Mouse (Mus musculus) urinary bladder, postnatal 4 days (tissue): Measurements from ENCODE around the gene Paqr3.

Experiments used
- DNase-seq, 2 experiments: peaks; one replicate each; pipeline ENCODE4 v3.0.0; 2021 to 2022; ENCODE audit warnings: low spot score in 2 of 2

Paqr3 gene

DNA sequence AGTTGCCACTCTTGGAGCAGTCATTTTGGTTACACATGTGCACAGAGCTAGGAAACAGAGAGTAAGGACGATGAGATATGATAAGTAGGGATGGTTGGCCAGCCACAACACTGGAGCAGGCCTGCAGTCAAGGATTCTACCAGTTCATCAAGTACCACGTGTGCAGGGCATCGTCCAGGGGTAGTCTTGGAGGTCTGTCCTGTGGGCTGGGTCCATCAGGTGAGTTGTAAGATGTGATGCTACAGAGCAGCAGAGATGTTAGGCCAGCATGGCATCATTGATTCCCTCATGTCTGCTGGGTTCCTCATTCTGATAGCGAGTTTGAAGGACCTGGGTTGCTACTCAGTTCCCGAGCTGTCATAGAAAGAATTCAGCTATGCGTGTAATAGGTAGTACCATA is 26.3 kb downstream of the Paqr3 start:
- peak in 1 of 2 experiments; percentile 36 for DNase-seq

- DNase-seq, result peak in 1 of 2 experiments; percentile 22
These were observed 26.9 kb downstream of the Paqr3 start for GRCm38 (mm10) chr5:97084541-97084940.

- DNase-seq, result peak in 1 of 2 experiments; percentile 47
These were observed 27.7 kb downstream of the Paqr3 start for GRCm38 (mm10) chr5:97083701-97084100.

- DNase-seq, result peak in 1 of 2 experiments; percentile 54
These were observed 29.9 kb downstream of the Paqr3 start for GRCm38 (mm10) chr5:97081481-97081880.

DNA sequence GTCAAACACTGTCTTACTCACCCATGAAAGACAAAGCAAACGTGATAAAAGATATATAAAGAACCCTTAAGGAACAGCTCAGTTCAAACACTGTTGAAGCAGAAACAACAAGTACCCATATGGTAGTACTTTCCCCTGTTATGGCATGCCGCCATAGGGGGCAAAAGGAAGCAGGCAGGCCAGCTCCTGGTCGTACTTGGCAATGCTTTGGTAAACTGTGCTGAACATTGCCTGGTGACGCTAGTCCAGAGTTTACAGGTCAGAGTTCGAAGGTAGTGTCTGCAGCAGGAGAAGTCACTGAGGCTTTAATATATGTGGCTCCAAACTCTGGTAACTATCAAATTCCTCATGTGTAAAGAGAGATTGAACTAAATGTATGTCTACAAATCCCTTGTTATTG is 32.8 kb downstream of the Paqr3 start:
- DNase-seq, result no peak

DNA sequence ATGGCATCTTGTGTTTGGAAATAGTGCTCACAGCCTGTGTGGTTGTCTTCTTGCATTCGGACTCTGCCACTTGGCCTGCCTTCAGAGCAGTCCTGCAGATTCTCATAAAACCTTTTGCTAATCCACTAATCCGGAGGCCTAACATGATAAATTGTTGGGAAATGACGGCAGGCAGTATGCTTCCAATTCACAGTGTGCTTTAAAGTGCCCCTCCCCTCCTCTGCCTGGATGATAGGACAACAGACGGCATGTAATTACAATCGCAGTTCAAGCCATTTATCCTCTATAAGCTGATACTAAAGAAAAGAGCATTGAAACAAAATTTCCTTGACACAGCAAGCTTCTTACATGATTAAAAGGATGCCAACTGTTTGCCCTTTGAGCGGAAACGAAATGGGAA is 33.7 kb downstream of the Paqr3 start:
- no peak for DNase-seq

GRCm38 (mm10) chr5:97076167-97076566 is 35.2 kb downstream of the Paqr3 start:
- no peak for DNase-seq

GRCm38 (mm10) chr5:97075476-97076151 is 35.8 kb downstream of the Paqr3 start:
- no peak for DNase-seq

GRCm38 (mm10) chr5:97065746-97066145 is 45.6 kb downstream of the Paqr3 start:
- no peak for DNase-seq

GRCm38 (mm10) chr5:97062041-97062440 is 49.4 kb downstream of the Paqr3 start:
- no peak for DNase-seq

- no peak for DNase-seq
These were observed 50.5 kb downstream of the Paqr3 start for GRCm38 (mm10) chr5:97060864-97061263.

- no peak for DNase-seq
These were observed 54.5 kb downstream of the Paqr3 start for GRCm38 (mm10) chr5:97056791-97057450.

DNA sequence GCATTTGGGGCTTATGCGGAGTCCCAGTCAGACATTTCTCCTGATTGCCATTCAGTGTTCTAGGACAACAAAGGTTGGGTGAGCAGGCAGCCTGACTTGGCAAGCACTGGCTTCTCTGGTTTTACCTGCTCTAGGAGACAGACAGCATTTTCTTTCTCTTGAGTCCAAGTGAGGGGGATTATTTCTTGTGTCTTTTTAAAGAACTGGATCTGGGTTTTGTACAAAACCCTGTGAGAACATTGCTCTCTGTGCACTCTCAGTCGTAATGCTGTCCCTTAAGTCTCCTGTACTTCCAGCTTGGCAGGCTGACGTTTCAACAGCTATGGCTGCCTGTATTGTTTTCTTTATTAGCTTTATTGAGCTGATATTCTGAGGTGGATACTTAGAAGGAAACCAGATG is 55.0 kb downstream of the Paqr3 start:
- no peak for DNase-seq

DNA sequence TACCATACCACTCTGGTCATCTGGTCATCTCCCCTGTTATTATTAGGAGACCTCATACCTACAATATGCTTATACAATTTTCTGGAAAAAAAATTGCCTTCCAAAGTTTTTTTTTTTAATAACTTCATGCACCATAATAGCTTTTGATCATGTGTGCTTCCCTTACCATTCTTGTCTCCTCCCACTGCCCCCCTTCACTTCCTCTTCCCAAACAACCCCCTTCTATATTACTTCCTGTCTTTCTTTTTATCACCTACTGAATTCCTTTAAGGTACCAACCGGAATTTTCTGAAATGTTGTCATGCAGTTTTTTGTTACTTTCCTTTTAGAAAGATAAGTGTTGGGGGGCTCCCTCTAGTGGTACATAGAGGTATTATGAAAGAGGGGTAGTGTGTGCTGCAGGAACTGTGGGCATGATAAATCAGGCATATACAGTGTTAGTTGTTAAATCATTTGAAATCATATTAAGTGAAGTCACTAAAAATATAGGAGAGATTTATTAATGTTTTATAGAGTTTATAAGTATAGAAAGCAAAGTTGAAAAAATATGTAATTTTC is 55.8 kb downstream of the Paqr3 start:
- DNase-seq, result no peak

DNA sequence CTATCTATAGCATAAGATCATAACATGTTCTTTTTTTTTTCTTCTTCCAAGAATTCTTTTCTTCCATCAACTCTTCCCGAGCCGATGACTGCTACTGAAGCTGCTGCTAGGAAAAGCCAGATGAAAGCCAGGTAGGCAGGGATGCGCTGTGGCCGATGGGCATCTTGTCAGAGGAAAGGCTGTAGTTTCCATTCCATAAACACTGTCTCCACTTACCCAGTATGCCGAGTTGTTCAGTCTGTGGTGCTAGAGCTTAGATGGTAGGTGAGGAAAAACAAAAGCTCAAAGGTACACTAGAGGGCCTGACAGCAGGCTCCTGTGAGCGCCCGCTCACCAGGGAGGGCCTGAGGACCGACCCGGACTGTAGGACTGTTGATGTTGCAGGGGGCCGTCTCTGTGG is 56.6 kb downstream of the Paqr3 start:
- no peak for DNase-seq

DNA sequence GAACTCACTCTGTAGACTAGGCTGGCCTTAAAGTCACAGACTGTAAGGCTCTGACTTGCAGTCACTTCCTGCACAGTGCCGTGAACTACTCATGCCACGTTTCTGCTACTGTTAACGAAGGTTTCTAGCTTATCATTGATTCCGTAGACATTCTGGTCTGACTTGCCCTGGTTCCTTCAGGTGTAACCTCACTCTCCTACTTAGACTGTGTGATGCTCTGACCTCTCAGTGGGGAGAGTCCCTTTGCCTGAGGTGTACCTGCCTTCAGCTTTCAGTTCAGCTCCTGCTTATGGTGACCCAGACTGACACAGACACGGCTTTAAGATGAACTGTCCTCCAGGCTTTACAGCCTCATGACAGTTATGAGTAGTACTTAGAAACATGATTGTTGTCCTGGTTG is 57.2 kb downstream of the Paqr3 start:
- DNase-seq, result no peak

DNA sequence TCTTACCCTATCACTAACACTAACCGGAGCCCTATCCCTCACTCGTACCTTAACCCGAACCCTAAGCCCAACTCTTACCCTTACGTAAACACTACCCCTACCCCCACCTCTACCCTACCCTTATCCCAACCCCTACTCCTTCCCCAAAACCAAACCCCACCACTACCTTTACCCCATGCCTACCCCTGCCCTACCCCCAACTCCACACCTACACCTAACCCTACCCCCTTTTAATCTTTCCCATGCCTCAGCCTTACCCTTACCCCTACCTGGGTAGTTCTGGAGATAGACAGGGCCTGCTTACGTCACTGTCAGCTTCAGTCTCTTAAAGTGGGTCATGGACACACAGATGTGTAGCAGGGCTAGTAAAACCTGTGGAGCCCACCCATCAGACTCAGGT is 62.5 kb downstream of the Paqr3 start:
- DNase-seq, result no peak

DNA sequence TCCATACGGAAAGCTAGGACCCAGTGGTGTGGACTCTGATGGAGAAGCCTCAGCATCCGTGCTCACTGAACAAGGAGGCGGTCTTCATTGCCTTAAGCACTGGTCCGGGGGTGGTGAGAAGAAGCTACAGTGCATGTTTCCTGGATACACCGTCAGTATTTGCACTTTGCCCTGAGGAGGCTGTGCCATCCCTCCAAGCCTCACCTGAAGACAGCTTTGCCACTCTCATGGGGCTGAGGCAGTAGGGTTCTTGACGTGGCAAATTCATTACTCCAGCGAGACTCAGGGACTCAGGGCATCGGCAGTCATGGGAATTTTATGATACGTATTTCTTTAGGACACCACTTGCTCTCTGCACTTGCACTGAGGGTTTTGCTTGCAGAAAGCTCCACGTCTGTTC is 64.7 kb downstream of the Paqr3 start:
- no peak for DNase-seq

DNA sequence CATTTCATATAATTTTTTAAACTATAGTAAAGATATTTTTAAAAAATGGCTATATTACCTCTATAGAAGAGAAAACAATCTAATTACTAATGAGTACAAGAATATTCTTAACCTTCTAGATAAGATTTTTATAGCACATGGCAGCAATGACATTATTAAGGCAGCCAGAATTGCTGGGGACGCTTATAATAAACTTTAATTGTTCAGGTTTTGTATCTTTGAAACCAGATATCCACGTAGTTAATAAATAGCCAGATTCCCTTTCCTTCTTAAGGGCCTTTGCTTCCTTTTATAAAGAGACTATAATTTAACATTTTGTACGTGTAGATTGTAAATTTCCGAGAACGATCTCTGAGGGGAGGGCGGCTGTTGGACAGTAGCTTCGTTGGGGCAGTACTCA is 66.1 kb downstream of the Paqr3 start:
- no peak for DNase-seq
